Mouse (Mus musculus) kidney, postnatal 10 days (tissue): ENCODE measurements around the gene Chrna1.
"Not testable (repeated sequence)": the region's sequence is repeated elsewhere in the genome, so short reads cannot be mapped to it uniquely, and the experiment has no call there.

Experiments used
- DNase-seq: peaks from one replicate; pipeline ENCODE4 v3.0.0; 2021; ENCODE audit warnings: mixed read lengths

Gene Chrna1

GRCm38 (mm10) chr2:73590106-73590505 is 10.0 kb upstream of the Chrna1 start:
- DNase-seq = no peak

- no peak for DNase-seq
Measured at GRCm38 (mm10) chr2:73588951-73589350, 8.8 kb upstream of the Chrna1 start.

DNA sequence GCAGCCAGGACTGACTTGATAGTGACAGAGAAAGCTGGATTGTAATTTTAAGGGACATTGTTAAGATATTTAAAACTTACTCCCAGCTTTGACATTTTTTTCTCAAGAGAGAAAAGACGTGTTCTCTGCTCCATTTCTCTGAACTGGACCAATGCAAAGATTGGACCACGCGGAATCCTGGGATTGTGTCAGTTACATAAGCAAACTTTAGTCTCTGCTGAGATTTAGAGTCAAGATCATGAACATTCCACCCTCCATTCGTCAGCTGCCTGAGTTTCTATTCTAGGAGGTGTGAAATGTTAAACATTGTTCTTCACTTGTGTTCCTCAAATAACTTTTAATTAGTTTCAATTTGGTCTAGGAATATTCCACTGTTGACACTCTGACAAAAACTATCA is 7.0 kb upstream of the Chrna1 start:
- no peak for DNase-seq

- DNase-seq = no peak
Measured at GRCm38 (mm10) chr2:73586392-73587108, 6.4 kb upstream of the Chrna1 start.

GRCm38 (mm10) chr2:73585347-73585831 is 5.3 kb upstream of the Chrna1 start:
- DNase-seq = peak; percentile 56

DNA sequence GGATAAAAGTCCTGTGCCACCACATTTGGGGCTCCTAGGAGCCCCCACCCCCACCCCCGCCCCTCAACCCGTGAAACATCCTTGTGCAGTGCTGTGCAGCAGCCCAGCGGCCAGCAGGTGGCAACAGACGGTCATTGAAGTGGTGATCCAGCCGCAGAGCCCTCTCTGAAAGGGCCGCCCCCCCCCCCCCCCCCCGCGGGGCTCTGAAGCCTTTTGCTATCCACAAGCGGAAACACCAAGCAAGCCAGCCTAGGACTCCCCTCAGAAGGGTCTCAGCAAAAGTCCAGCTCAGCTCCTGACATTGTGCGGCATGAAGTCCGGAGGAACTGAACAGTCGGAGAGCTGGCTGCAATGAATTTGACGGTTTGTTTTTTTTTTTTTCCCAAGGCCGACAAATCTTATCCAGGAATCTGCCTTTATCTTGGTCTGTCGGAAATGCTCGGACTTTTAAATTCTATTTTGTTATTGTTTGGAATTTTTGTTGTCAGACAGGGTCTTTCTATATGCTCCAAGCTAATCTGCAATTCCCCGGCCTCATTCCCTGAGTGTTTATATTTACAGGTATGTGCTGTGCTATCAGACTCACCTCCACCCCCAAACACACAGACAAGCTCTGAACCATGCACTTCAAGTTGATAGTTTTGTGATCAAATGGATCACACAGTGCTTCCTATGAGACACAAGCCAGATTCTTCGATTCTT is 4.7 kb upstream of the Chrna1 start:
- DNase-seq = peak; percentile 93

DNA sequence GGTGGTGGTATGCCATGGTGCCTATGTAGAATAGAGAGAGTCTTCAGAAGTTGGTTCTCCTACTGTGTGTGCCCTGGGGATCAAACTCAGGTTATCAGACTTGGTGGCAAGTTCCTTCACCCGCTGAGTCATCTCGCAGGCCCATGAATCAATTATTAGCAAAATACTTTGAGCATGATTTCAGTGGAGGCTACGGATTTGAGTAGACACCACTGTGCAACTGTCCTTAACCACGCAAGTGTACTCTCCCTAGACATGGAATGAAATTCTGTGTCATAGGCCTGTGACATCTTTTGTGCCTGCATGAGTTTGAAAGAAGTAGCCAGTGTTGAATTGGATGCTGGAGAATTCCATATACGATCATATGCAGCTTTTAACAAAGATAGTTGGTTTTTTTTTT is 582 bp upstream of the Chrna1 start:
- DNase-seq = no peak

DNA sequence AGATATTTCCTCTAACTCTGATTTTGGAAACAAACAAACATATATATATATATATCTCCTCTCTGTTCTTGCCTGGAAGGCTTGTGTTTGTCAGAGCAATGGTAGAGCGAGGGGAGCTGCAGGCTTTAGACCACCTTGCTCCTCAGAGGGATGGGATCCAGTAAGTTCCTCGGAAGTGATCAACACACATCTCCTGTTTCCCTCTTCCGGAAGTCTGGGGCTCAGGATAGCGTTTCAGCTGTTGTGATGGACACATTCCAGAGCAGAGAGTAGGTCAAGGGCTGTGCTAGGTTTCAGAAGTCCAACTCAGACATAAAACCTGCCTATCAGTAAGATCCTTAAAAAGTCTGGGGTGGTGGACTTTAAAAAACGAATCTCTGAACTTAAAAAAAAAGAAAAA is 970 bp downstream of the Chrna1 start:
- DNase-seq = no peak

DNA sequence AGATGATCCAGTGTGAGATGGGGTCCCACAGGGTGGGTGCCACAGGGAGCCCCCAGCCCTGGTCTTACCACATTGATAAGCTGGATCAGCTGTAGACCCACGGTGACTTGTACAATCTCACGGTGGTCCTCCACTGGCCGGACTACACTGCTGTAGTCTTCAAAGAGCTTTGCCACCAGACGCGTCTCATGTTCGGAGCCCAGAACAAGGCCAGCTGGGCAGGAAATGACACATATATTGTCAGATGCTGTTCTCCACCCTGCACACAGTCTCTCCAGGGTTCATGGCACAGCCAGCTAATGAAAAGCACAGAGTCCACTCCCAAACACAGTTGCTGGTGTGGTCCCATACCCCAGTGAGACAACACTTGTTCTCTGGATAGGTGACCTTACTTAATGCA is 5.7 kb downstream of the Chrna1 start:
- DNase-seq = no peak

- no peak for DNase-seq
Measured at GRCm38 (mm10) chr2:73573556-73573955, 6.6 kb downstream of the Chrna1 start.

GRCm38 (mm10) chr2:73572539-73573372 is 7.4 kb downstream of the Chrna1 start:
- peak; percentile 86 for DNase-seq

GRCm38 (mm10) chr2:73571901-73572300 is 8.2 kb downstream of the Chrna1 start:
- DNase-seq = no peak

- no peak for DNase-seq
Measured at GRCm38 (mm10) chr2:73571304-73571703, 8.8 kb downstream of the Chrna1 start.

- DNase-seq = peak; percentile 75
Measured at GRCm38 (mm10) chr2:73566989-73567605, 13.0 kb downstream of the Chrna1 start.

GRCm38 (mm10) chr2:73566162-73566561 is 14.0 kb downstream of the Chrna1 start:
- DNase-seq = peak; percentile 55

DNA sequence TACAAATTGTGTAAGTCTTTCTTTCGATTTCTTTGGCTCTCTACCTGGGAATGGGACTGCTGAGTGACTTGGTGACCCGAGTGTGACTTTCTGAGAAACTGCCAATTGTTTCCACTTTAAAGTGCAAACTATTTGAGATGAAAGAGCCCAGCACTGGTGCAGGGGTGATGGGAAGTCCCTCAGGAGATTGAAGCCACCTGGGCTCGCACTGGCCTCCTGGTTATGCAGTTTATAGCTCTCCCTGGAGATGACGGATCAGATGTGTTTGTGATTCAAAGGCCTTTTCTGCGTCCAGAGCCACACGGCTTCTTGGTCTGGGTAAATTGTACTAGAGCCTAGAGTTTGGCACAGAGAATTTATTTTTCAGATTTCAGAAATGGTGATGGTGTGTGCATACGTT is 16.4 kb downstream of the Chrna1 start:
- no peak for DNase-seq

- no peak for DNase-seq
Measured at GRCm38 (mm10) chr2:73562656-73563055, 17.5 kb downstream of the Chrna1 start.

DNA sequence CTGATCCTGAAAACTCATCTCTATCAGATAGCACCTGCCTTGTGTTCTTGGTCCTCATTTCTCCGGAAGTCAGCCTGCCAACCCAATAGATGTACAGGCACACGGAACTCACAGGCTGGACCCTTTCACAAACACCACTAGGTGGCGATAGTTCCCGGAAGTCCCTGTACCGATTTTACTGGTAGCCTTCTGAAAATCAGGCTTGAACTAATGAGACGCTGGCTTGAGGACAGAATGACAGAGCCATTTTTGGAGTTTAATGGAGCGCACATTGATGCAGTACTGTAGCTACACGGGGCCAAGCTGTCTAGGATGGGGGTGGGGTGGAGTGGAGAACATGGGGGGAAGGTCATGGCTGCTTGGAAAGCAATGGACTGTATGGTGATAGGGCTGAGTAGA is 18.5 kb downstream of the Chrna1 start:
- no peak for DNase-seq

DNA sequence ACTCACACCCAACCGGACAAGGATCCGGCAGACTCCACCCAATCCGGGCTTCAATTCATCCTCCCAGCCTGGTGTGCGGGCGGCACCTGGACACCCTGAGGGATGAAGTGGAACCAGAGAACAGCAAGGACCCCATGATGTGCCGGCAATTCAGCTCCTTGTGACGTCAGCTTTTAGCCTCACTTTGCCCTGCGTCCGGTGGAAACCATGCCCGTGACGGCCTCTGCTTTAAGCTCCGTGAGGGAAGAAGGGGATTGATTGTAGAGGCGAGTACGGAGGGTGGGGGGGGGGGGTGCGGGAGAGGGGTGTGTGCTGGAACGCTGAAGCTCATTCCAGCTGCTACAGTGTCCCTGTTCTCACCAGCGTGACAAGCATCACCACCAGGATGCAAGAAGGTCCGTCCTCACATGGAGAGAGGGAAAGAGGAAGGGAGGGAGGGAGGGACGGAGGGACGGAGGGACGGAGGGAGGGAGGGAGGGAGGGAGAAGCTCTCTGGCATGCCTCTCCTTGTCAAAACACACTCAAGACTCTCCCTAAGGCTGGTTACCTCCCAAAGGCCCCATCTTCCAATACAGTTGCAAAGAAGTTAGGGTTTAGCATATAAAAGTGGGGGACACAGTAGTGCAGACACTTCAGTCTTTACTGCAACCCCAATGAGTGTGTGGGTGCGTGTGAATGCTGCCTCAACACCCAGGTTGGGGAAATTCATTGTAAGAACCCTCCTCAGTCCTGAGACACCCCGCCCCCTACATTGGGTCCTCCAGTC is 19.1 kb downstream of the Chrna1 start:
- no peak for DNase-seq

GRCm38 (mm10) chr2:73560445-73560844 is 19.7 kb downstream of the Chrna1 start:
- no peak for DNase-seq

- no peak for DNase-seq
Measured at GRCm38 (mm10) chr2:73557956-73558355, 22.2 kb downstream of the Chrna1 start.

GRCm38 (mm10) chr2:73557061-73557460 is 23.1 kb downstream of the Chrna1 start:
- not testable (repeated sequence) for DNase-seq
